Comparison of ENCODE assay signal across 7 mouse cellular contexts in the genomic region with DNA sequence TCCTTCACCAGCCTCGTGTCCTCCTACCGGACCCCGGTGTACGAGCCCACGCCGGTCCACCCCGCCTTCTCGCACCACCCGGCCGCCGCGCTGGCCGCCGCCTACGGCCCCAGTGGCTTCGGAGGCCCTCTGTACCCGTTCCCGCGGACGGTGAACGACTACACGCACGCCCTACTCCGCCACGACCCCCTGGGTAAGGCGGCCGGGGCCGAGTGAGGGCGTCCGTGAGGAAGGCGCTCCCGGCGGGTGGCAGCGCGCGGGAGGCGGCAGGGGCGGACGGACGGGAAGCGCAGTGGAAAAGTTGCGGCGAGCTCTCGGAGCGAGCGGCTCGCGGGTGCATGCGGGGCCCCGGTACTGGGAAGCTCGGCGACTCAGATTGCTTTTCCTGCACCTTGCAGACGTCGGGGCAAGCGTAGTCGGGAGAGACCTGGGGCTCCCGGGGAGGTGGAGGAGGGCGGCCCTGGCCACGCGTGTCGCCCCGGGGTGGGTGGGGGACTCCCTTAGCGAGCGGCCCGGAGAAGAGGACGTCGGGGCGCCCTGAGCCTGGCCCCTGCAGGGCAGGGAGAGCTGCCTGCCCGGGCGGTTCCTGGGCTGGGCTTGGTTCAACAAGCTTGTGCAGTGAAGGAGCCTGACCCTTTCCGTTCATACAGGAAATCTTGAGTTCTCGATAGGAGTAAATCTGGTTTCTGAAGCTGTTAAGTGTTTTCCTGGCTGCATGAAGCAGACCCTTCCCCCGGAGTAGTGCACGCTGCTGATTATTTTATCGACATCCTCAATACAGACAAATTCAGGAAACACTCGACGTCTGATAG. TPM values are rescaled to one million over a fixed set of nuclear protein-coding genes. Genes with fewer than 3 reads are reported as not detected.
A peak's percentile ranks its signal among the peaks of the same experiment; 100 is the strongest.
DNase-seq lines count a peak whose midpoint lies in the region; ATAC-seq and TF ChIP-seq lines count a peak whose summit lies in the region.

No protein-coding gene starts in this region.

- DNase-seq in Patski (ENCODE audit: low read depth, low spot score) = no peak
- peak; percentile 37 for DNase-seq in gastrocnemius, postnatal 14 days
- peak; percentile 48 for DNase-seq in induced T-regulatory cell, adult 2 months (ENCODE audit: low read depth)
- DNase-seq in liver, embryonic 14.5 days (ENCODE audit: low read depth in 3 of 3, low spot score in 3 of 3) = peak in 2 of 3 experiments; percentile 46 to 54
- peak; percentile 10 for DNase-seq in naive thymus-derived CD4-positive, alpha-beta T cell, adult 2 months (ENCODE audit: low read depth)
- peak; percentile 44 for DNase-seq in thymus, postnatal 4 days

- H3K27me3 ChIP-seq in Patski = peaks cover 13% of the 10 kb centered on the region
- peaks cover 51% of the 10 kb centered on the region for H3K27me3 ChIP-seq in liver, embryonic 14.5 days (ENCODE audit: control insufficient read depth, insufficient read depth, low read length)

- peak overlapping the region; percentile 63 for H3K9ac ChIP-seq in liver, embryonic 14.5 days (replicated peaks)

- peak overlapping the region; percentile 75 for H3K4me3 ChIP-seq in bone marrow, adult 2 months (replicated peaks; ENCODE audit: control insufficient read depth, low read depth, low read length)
- H3K4me3 ChIP-seq in liver, embryonic 14.5 days (ENCODE audit: insufficient read depth in 1 of 2, low read depth in 2 of 2, low read length in 2 of 2) = peak overlapping the region; percentile 67 to 73

- H3K27ac ChIP-seq in bone marrow, adult 2 months (ENCODE audit: control insufficient read depth, insufficient read depth, low read depth, low read length, poor library complexity) = peak overlapping the region; percentile 97
- peak overlapping the region; percentile 1 for H3K27ac ChIP-seq in liver, embryonic 14.5 days

- peak; percentile 29; the same call in 1 of the 2 replicates for TF ChIP-seq POLR2A in bone marrow, adult 2 months (IDR thresholded peaks at IDR 0.05; ENCODE audit: borderline replicate concordance, control insufficient read depth, low read depth, low read length)

- intact Hi-C loops in gastrocnemius, postnatal 14 days (cut with DNase I; ENCODE audit: low total_unique reads) = no loop called here

- peak; percentile 51 for ATAC-seq in Patski
- peak; percentile 68 for ATAC-seq in liver, embryonic 14.5 days (ENCODE audit: insufficient read depth)

- POLR2A ChIA-PET in Patski (lab: Charles Lee) = no interaction called here

- under 1% methylated on average over 77 of the region's 77 CpGs for WGBS in bone marrow, adult 2 months
- WGBS in liver, embryonic 14.5 days (ENCODE audit: insufficient replicate concordance) = under 1% methylated on average over 77 of the region's 77 CpGs

- no peaks in the 10 kb centered on the region; the same call in 1 of the 2 replicates for H3K4me1 ChIP-seq in bone marrow, adult 2 months (ENCODE audit: control insufficient read depth, insufficient read depth, low read length)
- H3K4me1 ChIP-seq in liver, embryonic 14.5 days (replicated peaks; ENCODE audit: control insufficient read depth in 2 of 2, insufficient read depth in 2 of 2, low read length in 1 of 2) = peaks cover 0 to 3% of the 10 kb centered on the region in 2 experiments; a peak in 1 of 4 replicates

- CTCF ChIA-PET in Patski (lab: Charles Lee) = interaction anchor here (1.2 to 2.0 kb wide), 2 partner anchors 8 to 12 kb away, joined by 3 to 10 read pairs; no protein-coding TSS in a partner anchor

- peak; percentile 83 for TF ChIP-seq EP300 in liver, embryonic 14.5 days (IDR thresholded peaks at IDR 0.05; ENCODE audit: low read depth)

- in situ Hi-C loops in Patski (cut with MboI; ENCODE audit: low pct_unique_long_range_greater_than_20kb) = no loop called here

- no peaks in the 10 kb centered on the region for H3K9me3 ChIP-seq in liver, embryonic 14.5 days (ENCODE audit: control insufficient read depth, low read length)

- peak overlapping the region; percentile 71 for H3K4me2 ChIP-seq in liver, embryonic 14.5 days (ENCODE audit: low read depth)

- no peak for TF ChIP-seq CTCF in Patski (IDR thresholded peaks at IDR 0.05)
- no peak for TF ChIP-seq CTCF in bone marrow, adult 2 months (IDR thresholded peaks at IDR 0.05; ENCODE audit: control insufficient read depth, insufficient read depth, low read length)
- no peak for TF ChIP-seq CTCF in liver, embryonic 14.5 days (IDR thresholded peaks at IDR 0.05; ENCODE audit: low read depth)

- H3K36me3 ChIP-seq in liver, embryonic 14.5 days (replicated peaks; ENCODE audit: control insufficient read depth, insufficient read depth, low read depth) = no peaks in the 10 kb centered on the region

RNA-seq across cellular contexts. Expression of a gene that starts 0.6 kb away (rescaled TPM):
- 2.1 TPM for polyA plus RNA-seq in Patski (2021)
- 11.0 and 19.3 TPM in 2 replicates for polyA plus RNA-seq in bone marrow, adult 2 months (2011; ENCODE audit: insufficient read depth, insufficient read length, low replicate concordance, missing spikeins)
- total RNA-seq in gastrocnemius, postnatal 14 days (2021) = 1 to 10 TPM; 3.4 to 3.9 TPM
- 10.3 and 10.4 TPM in 2 replicates for polyA plus RNA-seq in liver, embryonic 14.5 days (2012; rRNA removed)
- 13.5 and 14.0 TPM in 2 replicates for polyA plus RNA-seq in liver, embryonic 14.5 days (2014; fragmentation: Nextera tagmentation; extraction: Ambion mirVana)

RNA-seq across cellular contexts. Expression of a gene that starts 59.0 kb away (rescaled TPM):
- 29.4 TPM for polyA plus RNA-seq in Patski (2021)
- 35.6 and 50.2 TPM in 2 replicates for polyA plus RNA-seq in bone marrow, adult 2 months (2011; ENCODE audit: insufficient read depth, insufficient read length, low replicate concordance, missing spikeins)
- 1 to 10 TPM; 3.2 to 3.6 TPM for total RNA-seq in gastrocnemius, postnatal 14 days (2021)
- 23.0 and 35.8 TPM in 2 replicates for polyA plus RNA-seq in liver, embryonic 14.5 days (2012; rRNA removed)
- polyA plus RNA-seq in liver, embryonic 14.5 days (2014; fragmentation: Nextera tagmentation; extraction: Ambion mirVana) = 53.2 and 55.6 TPM in 2 replicates
